20 mouse cellular contexts compared by ENCODE assay signal in genomic region chr13:40852791-40853190, GRCm38 (mm10).
"Had no signal": no experiment of that assay in that cellular context is flagged by ENCODE, and none has a peak within 500 bp of the region (broad histone marks: within the 10 kb centered on the region; RNA-seq: fewer than 3 reads in every experiment).

No protein-coding gene starts in this region.

- H3K9me3 ChIP-seq: lung, embryonic 15.5 days; midbrain, embryonic 10.5 days; midbrain, embryonic 12.5 days; neural tube, embryonic 13.5 days; neural tube, embryonic 15.5 days had no signal

- H3K9ac ChIP-seq: lung, embryonic 15.5 days; midbrain, embryonic 12.5 days; neural tube, embryonic 13.5 days; neural tube, embryonic 15.5 days had no signal

- DNase-seq: lung, adult 2 months; lung, postnatal 14 days; lung, postnatal 4 days; midbrain, embryonic 14.5 days; retina, postnatal 1 day; right cerebral cortex, adult 18-20 months; right cerebral cortex, postnatal 25 days; right cerebral cortex, postnatal 4 days; spleen, adult 18-20 months; thymus, adult 18-20 months; thymus, postnatal 14 days; thymus, postnatal 36 days had no signal

- H3K4me2 ChIP-seq: lung, embryonic 15.5 days; midbrain, embryonic 12.5 days; neural tube, embryonic 13.5 days; neural tube, embryonic 15.5 days had no signal

- ATAC-seq: lung, postnatal 0 days; midbrain, embryonic 16.5 days had no signal

- H3K27ac ChIP-seq: lung, embryonic 15.5 days; midbrain, embryonic 10.5 days; midbrain, embryonic 12.5 days; neural tube, embryonic 13.5 days; neural tube, embryonic 15.5 days had no signal

- H3K27me3 ChIP-seq: lung, embryonic 15.5 days had no signal

- H3K36me3 ChIP-seq: lung, embryonic 15.5 days; midbrain, embryonic 10.5 days; midbrain, embryonic 12.5 days; neural tube, embryonic 13.5 days; neural tube, embryonic 15.5 days had no signal

- H3K4me3 ChIP-seq: lung, embryonic 15.5 days; midbrain, embryonic 10.5 days; midbrain, embryonic 12.5 days; myocyte; neural tube, embryonic 13.5 days; neural tube, embryonic 15.5 days had no signal
